Mouse (Mus musculus) CH12.LX (cell line): ENCODE data around the gene Fyco1. TPM values are rescaled to one million over a fixed set of nuclear protein-coding genes. Genes with fewer than 3 reads are reported as not detected.

Experiments used
- DNase-seq: peaks from one replicate; pipeline ENCODE4 v3.0.0-alpha.2; 2013; ENCODE audit errors: extremely low read depth
- H3K27ac ChIP-seq: 2 replicates; pipeline ENCODE4 v1.5.1; 2012; ENCODE audit warnings: low read depth, mild to moderate bottlenecking, control low read depth, moderate library complexity; ENCODE audit not compliant: insufficient read depth
- H3K27me3 ChIP-seq: replicated peaks from 2 replicates; pipeline ENCODE3; 2012; ENCODE audit warnings: inconsistent platforms
- H3K36me3 ChIP-seq, 2 experiments: replicated peaks in 1 of 2; 2 replicates each; pipeline versions ENCODE3 to v1.6.1; 2012; ENCODE audit warnings: inconsistent platforms in 1 of 2, low read length in 1 of 2, mild to moderate bottlenecking in 1 of 2, mixed read lengths in 1 of 2, moderate library complexity in 1 of 2; ENCODE audit not compliant: control insufficient read depth in 1 of 2, insufficient read depth in 1 of 2
- H3K4me1 ChIP-seq, 2 experiments: 2 replicates each; pipeline ENCODE4 v1.6.1; 2012; ENCODE audit warnings: inconsistent platforms in 1 of 2, moderate library complexity in 1 of 2; ENCODE audit not compliant: insufficient read depth in 2 of 2, control insufficient read depth in 1 of 2
- H3K4me2 ChIP-seq: 2 replicates; pipeline ENCODE4 v1.6.1; 2012; ENCODE audit warnings: low read depth, mild to moderate bottlenecking, control low read depth; ENCODE audit not compliant: poor library complexity, insufficient read depth, severe bottlenecking
- H3K4me3 ChIP-seq, 3 experiments: fragments of 150-350 bp in 1 of 3; sonication (generic) in 1 of 3; replicated peaks in 1 of 3; 2 replicates each; pipeline versions ENCODE3 to v1.5.1; 2011 to 2012; ENCODE audit warnings: low read depth in 2 of 3, low read length in 2 of 3, mild to moderate bottlenecking in 2 of 3, moderate library complexity in 2 of 3, control low read depth in 1 of 3, improper control_type of control experiment in 1 of 3, inconsistent platforms in 1 of 3, mixed read lengths in 1 of 3; ENCODE audit not compliant: poor library complexity in 1 of 3
- H3K79me2 ChIP-seq: replicated peaks from 2 replicates; pipeline ENCODE4 v1.6.1; 2012; ENCODE audit warnings: mild to moderate bottlenecking, moderate library complexity; ENCODE audit not compliant: control insufficient read depth, poor library complexity, insufficient read depth, severe bottlenecking; ENCODE audit errors: extremely low read depth
- H3K9ac ChIP-seq: 2 replicates; pipeline ENCODE4 v1.6.1; 2012; ENCODE audit warnings: low read depth, mild to moderate bottlenecking, control low read depth, moderate library complexity; ENCODE audit not compliant: insufficient read depth
- H3K9me3 ChIP-seq: replicated peaks from 2 replicates; pipeline ENCODE3; 2012; ENCODE audit warnings: low read length, inconsistent platforms, mixed read lengths
- CHD1 ChIP-seq: IDR thresholded peaks from 2 replicates; pipeline ENCODE4 v1.6.1; 2012; ENCODE audit warnings: low read depth, low read length, improper control_type of control experiment, inconsistent platforms
- CHD2 ChIP-seq: IDR thresholded peaks from 2 replicates; pipeline ENCODE4 v1.6.1; 2011; ENCODE audit warnings: low read length, improper control_type of control experiment
- CTCF ChIP-seq, 2 experiments: IDR thresholded peaks in 1 of 2; conservative IDR thresholded peaks in 1 of 2; 2 replicates each; pipeline ENCODE4 v1.5.1; 2011 to 2012; ENCODE audit warnings: low read depth in 2 of 2, low read length in 2 of 2, improper control_type of control experiment in 1 of 2, inconsistent platforms in 1 of 2, mild to moderate bottlenecking in 1 of 2, moderate library complexity in 1 of 2
- E2F4 ChIP-seq: IDR thresholded peaks from 2 replicates; pipeline ENCODE4 v1.6.1; 2011; ENCODE audit warnings: low read depth, low read length, improper control_type of control experiment; ENCODE audit not compliant: insufficient replicate concordance
- ELF1 ChIP-seq: IDR thresholded peaks from 2 replicates; pipeline ENCODE4 v1.6.1; 2014; ENCODE audit warnings: low read depth, mild to moderate bottlenecking, inconsistent platforms, low read length, improper control_type of control experiment
- EP300 ChIP-seq: IDR thresholded peaks from 2 replicates; pipeline ENCODE4 v1.6.1; 2011; ENCODE audit warnings: low read length, improper control_type of control experiment
- ETS1 ChIP-seq: conservative IDR thresholded peaks from 2 replicates; pipeline ENCODE4 v1.6.1; 2012; ENCODE audit warnings: low read depth, mild to moderate bottlenecking, inconsistent platforms, low read length, improper control_type of control experiment, moderate library complexity
- GABPA ChIP-seq: IDR thresholded peaks from 2 replicates; pipeline ENCODE4 v1.6.1; 2012; ENCODE audit warnings: low read depth, low read length, improper control_type of control experiment, inconsistent platforms; ENCODE audit not compliant: insufficient replicate concordance
- HCFC1 ChIP-seq: IDR thresholded peaks from 2 replicates; pipeline ENCODE4 v1.6.1; 2012; ENCODE audit warnings: low read depth, mild to moderate bottlenecking, inconsistent platforms, low read length, improper control_type of control experiment
- IRF4 ChIP-seq: IDR thresholded peaks from 2 replicates; pipeline ENCODE4 v1.6.1; 2014; ENCODE audit warnings: low read depth, mild to moderate bottlenecking, inconsistent platforms, low read length, improper control_type of control experiment
- JUN ChIP-seq: IDR thresholded peaks from 2 replicates; pipeline ENCODE4 v1.6.1; 2011; ENCODE audit warnings: low read depth, mild to moderate bottlenecking, low read length, improper control_type of control experiment, moderate library complexity; ENCODE audit not compliant: insufficient read depth
- JUND ChIP-seq: conservative IDR thresholded peaks from 2 replicates; pipeline ENCODE4 v1.6.1; 2011; ENCODE audit warnings: low read depth, low read length, improper control_type of control experiment
- MAX ChIP-seq: IDR thresholded peaks from 2 replicates; pipeline ENCODE4 v1.6.1; 2011; ENCODE audit warnings: low read length, improper control_type of control experiment
- MEF2A ChIP-seq: IDR thresholded peaks from 2 replicates; pipeline ENCODE4 v1.6.1; 2014; ENCODE audit warnings: low read depth, mild to moderate bottlenecking, inconsistent platforms, low read length, improper control_type of control experiment, borderline replicate concordance
- PAX5 ChIP-seq: IDR thresholded peaks from 2 replicates; pipeline ENCODE4 v1.6.1; 2012; ENCODE audit warnings: low read length, inconsistent platforms, mixed read lengths
- POLR2A ChIP-seq: IDR thresholded peaks from 2 replicates; pipeline ENCODE4 v1.6.1; 2011; ENCODE audit warnings: low read depth, mild to moderate bottlenecking, improper control_type of control experiment, low read length
- POLR2AphosphoS2 ChIP-seq: IDR thresholded peaks from 2 replicates; pipeline ENCODE4 v1.6.1; 2011; ENCODE audit warnings: low read depth, low read length, improper control_type of control experiment
- SIN3A ChIP-seq: IDR thresholded peaks from 2 replicates; pipeline ENCODE4 v1.6.1; 2012; ENCODE audit warnings: low read length, improper control_type of control experiment, inconsistent platforms
- UBTF ChIP-seq: IDR thresholded peaks from 2 replicates; pipeline ENCODE4 v1.6.1; 2012; ENCODE audit warnings: low read depth, mild to moderate bottlenecking, inconsistent platforms, low read length, improper control_type of control experiment, moderate library complexity
- USF1 ChIP-seq: IDR thresholded peaks from 2 replicates; pipeline ENCODE4 v1.6.1; 2014; ENCODE audit warnings: low read depth, mild to moderate bottlenecking, inconsistent platforms, low read length, improper control_type of control experiment
- USF2 ChIP-seq: conservative IDR thresholded peaks from 2 replicates; pipeline ENCODE4 v1.6.1; 2011; ENCODE audit warnings: low read depth, low read length, improper control_type of control experiment
- ZKSCAN1 ChIP-seq: IDR thresholded peaks from 2 replicates; pipeline ENCODE4 v1.6.1; 2012; ENCODE audit warnings: low read depth, inconsistent platforms, low read length, improper control_type of control experiment, borderline replicate concordance
- ZNF384 ChIP-seq: IDR thresholded peaks from 2 replicates; pipeline ENCODE4 v1.6.1; 2012; ENCODE audit warnings: low read depth, low read length, improper control_type of control experiment, inconsistent platforms
- dilution Hi-C: fragments of 300-500 bp; cut with MboI; formaldehyde crosslinking; loops from 2 replicates; pipeline ENCODE4 v1.14.3; 2020; ENCODE audit warnings: low sequenced_read_pairs; ENCODE audit not compliant: extremely low pct_unique_long_range_greater_than_20kb, extremely low pct_ligation_motif_present
- in situ Hi-C: fragments of 300-500 bp; cut with MboI; formaldehyde crosslinking; loops from 3 replicates; pipeline ENCODE4 v1.14.3; 2019; ENCODE audit warnings: low sequenced_read_pairs, low pct_ligation_motif_present, low pct_unique_long_range_greater_than_20kb, mixed read lengths
- polyA plus RNA-seq: library from polyadenylated mRNA; unstranded; fragments of >175 nt; gene quantifications from 2 replicates; pipeline ENCODE4 v1.2.1, GENCODE M21; 2012; ENCODE audit warnings: low read depth; ENCODE audit not compliant: insufficient read length
- total RNA-seq, 2 experiments: library from RNA; depleted of rRNA; stranded (reverse); fragments of 300-350 nt in 1 of 2; fragments of >200 nt in 1 of 2; gene quantifications; 2 replicates each; pipeline ENCODE4 v1.2.3; 2012 to 2014

The Fyco1 gene
- total and polyA plus RNA-seq, 3 experiments: 2.1 to 10.2 (median 6.0) TPM

- no peaks in the 10 kb centered on the region for H3K36me3 ChIP-seq
- DNase-seq: no peak
- no peak overlapping the region for H3K27ac ChIP-seq
- H3K4me2 ChIP-seq: no peak overlapping the region
- H3K27me3 ChIP-seq: no peaks in the 10 kb centered on the region
- in situ Hi-C loops (no loop called here), dilution Hi-C loops (no loop called here)
- no peaks in the 10 kb centered on the region for H3K79me2 ChIP-seq
- H3K9ac ChIP-seq: no peak overlapping the region
- peaks cover 4 to 25% of the 10 kb centered on the region in 2 experiments for H3K4me1 ChIP-seq
- H3K4me3 ChIP-seq: no peak overlapping the region
- TF ChIP-seq ZNF384: no peak
- TF ChIP-seq EP300: no peak
- no peak for TF ChIP-seq POLR2AphosphoS2
- no peak for TF ChIP-seq MEF2A
- no peak for TF ChIP-seq PAX5
- TF ChIP-seq ETS1: no peak
- no peak for TF ChIP-seq UBTF
- no peak for TF ChIP-seq GABPA
- H3K9me3 ChIP-seq: no peaks in the 10 kb centered on the region
Observed at GRCm38 (mm10) chr9:123758156-123758555, 93.5 kb downstream of the Fyco1 start.

- Histone ChIP-seq H3K4me3 (no peak overlapping the region), H3K79me2 (no peaks in the 10 kb centered on the region), H3K9me3 (no peaks in the 10 kb centered on the region), H3K27me3 (no peaks in the 10 kb centered on the region), H3K27ac (no peak overlapping the region), H3K9ac (no peak overlapping the region), H3K4me1 (peaks cover 4 to 17% of the 10 kb centered on the region in 2 experiments), H3K36me3 (no peaks in the 10 kb centered on the region), H3K4me2 (no peak overlapping the region)
- no peak for DNase-seq
- TF ChIP-seq USF1 (no peak), HCFC1 (no peak), ZKSCAN1 (no peak), E2F4 (no peak), CHD1 (no peak), ELF1 (no peak), PAX5 (no peak), JUND (no peak), JUN (no peak), USF2 (no peak), POLR2A (no peak), SIN3A (no peak), MAX (no peak), CHD2 (no peak), CTCF (conservative IDR thresholded peaks at IDR 0.05 in 1 of 2, IDR thresholded peaks at IDR 0.05 in 1 of 2; ENCODE audit: low read depth in 2 of 2, low read length in 2 of 2) (no peak), IRF4 (no peak)
- dilution Hi-C loops (no loop called here), in situ Hi-C loops (no loop called here)
Observed at GRCm38 (mm10) chr9:123757326-123757725, 94.4 kb downstream of the Fyco1 start.
